Mouse (Mus musculus): ENCODE results near the gene Atxn2. TPM values are rescaled to one million over a fixed set of nuclear protein-coding genes. Genes with fewer than 3 reads are reported as not detected.

Atxn2 gene
- total and polyA plus RNA-seq, 2 experiments = 58.5 to 92.8 TPM

DNA sequence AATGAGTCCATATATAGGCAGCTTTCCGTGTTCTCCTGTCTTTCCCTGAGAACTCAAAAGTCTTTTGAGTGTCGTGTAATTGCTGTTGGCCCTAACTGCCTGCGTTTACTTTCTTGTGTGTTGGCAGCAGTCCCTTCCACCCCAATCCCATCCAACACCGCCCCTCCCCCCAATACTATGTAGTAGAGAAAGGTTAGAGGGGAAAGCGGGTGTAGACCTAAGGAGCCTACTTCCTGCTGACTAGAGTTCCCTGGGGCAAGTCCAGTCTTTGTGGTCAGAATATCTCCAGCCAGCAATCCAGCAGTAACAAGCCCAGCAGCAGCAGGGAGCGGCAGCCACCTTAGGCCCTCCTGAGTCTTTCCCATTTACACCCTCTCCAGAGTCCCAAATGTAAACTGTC lies 42.7 kb upstream of the Atxn2 start:
- 27% methylated on average over 6 of the region's 6 CpGs for WGBS
- Histone ChIP-seq H3K9ac (ENCODE audit: low read depth, low read length) (no peak overlapping the region), H3K79me2 (ENCODE audit: control insufficient read depth, insufficient read depth, low read length) (peaks cover 14% of the 10 kb centered on the region; the same call in 1 of the 2 replicates), H3K36me3 (ENCODE audit: control insufficient read depth, insufficient read depth, low read length) (peaks cover 59% of the 10 kb centered on the region), H3K27ac (replicated peaks; ENCODE audit: insufficient read depth, low read depth, low read length) (peak overlapping the region; percentile 7), H3K4me1 (ENCODE audit: control insufficient read depth, insufficient read depth, low read length) (peaks cover 24% of the 10 kb centered on the region), H3K27me3 (ENCODE audit: control insufficient read depth, insufficient read depth, low read length) (no peaks in the 10 kb centered on the region), H3K4me3 (ENCODE audit: insufficient read depth, low read depth, low read length) (no peak overlapping the region)
- TF ChIP-seq POLR2A (IDR thresholded peaks at IDR 0.05; ENCODE audit: extremely low read depth, insufficient read depth, low read length) (no peak), CTCF (IDR thresholded peaks at IDR 0.05; ENCODE audit: low read depth, low read length) (no peak)
- DNase-seq (ENCODE audit: extremely low read depth, low read depth, low spot score) = peak; percentile 57

DNA sequence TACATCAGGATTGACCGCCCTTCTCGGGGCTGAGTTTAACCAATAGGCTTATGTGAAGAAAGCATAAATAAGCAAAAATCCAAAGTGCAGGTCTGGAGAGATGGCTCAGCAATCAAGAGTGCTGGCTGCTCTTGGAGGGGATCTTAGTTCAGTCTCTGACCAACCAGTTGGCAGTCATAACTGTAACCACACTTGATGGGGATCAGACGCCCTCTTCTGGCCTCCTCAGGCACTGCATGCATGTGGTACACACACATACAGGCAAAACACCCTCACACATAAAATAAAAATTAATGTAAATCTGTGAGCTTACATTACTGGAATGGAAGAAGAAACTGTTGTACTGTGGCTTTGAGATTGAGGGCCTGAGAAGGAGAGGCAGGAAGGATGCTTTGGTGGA lies 40.7 kb upstream of the Atxn2 start:
- DNase-seq (ENCODE audit: extremely low read depth, low read depth, low spot score) = peak; percentile 70
- Histone ChIP-seq H3K79me2 (ENCODE audit: control insufficient read depth, insufficient read depth, low read length) (peaks cover 14% of the 10 kb centered on the region; the same call in 1 of the 2 replicates), H3K27me3 (ENCODE audit: control insufficient read depth, insufficient read depth, low read length) (no peaks in the 10 kb centered on the region), H3K36me3 (ENCODE audit: control insufficient read depth, insufficient read depth, low read length) (peaks cover 69% of the 10 kb centered on the region), H3K4me3 (ENCODE audit: insufficient read depth, low read depth, low read length) (no peak overlapping the region), H3K27ac (replicated peaks; ENCODE audit: insufficient read depth, low read depth, low read length) (no peak overlapping the region), H3K4me1 (ENCODE audit: control insufficient read depth, insufficient read depth, low read length) (peaks cover 20% of the 10 kb centered on the region), H3K9ac (ENCODE audit: low read depth, low read length) (no peak overlapping the region)
- 91% methylated on average over 3 of the region's 3 CpGs for WGBS
- TF ChIP-seq CTCF (IDR thresholded peaks at IDR 0.05; ENCODE audit: low read depth, low read length) (peak; percentile 70), POLR2A (IDR thresholded peaks at IDR 0.05; ENCODE audit: extremely low read depth, insufficient read depth, low read length) (no peak)

DNA sequence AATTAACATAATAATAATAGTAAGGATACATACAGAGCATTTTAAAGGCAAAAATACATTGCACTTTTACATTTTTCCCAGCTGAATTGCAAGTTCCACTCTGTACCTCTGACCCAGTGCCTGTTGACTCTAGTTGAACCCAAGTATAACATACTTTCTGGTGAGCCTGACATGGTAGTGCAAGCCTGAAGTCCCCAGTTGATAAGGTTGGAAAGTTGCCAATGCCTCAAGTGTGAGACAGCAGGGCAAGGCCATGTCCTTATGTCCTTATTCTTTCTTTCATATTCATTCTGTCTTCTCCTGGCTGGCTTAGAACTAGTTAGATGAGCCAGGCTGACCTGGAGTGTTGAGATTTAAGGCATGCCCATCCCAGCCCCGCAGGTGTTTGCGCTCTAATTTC lies 28.9 kb upstream of the Atxn2 start:
- peaks cover 83% of the 10 kb centered on the region for H3K36me3 ChIP-seq (ENCODE audit: control insufficient read depth, insufficient read depth, low read length)
- H3K27ac ChIP-seq (replicated peaks; ENCODE audit: insufficient read depth, low read depth, low read length) = no peak overlapping the region
- no peak for TF ChIP-seq CTCF (IDR thresholded peaks at IDR 0.05; ENCODE audit: low read depth, low read length)
- no peak for TF ChIP-seq POLR2A (IDR thresholded peaks at IDR 0.05; ENCODE audit: extremely low read depth, insufficient read depth, low read length)
- H3K27me3 ChIP-seq (ENCODE audit: control insufficient read depth, insufficient read depth, low read length) = no peaks in the 10 kb centered on the region
- H3K79me2 ChIP-seq (ENCODE audit: control insufficient read depth, insufficient read depth, low read length) = peaks cover 3% of the 10 kb centered on the region; the same call in 1 of the 2 replicates
- H3K9ac ChIP-seq (ENCODE audit: low read depth, low read length) = no peak overlapping the region
- no peak for DNase-seq (ENCODE audit: extremely low read depth, low read depth, low spot score)
- H3K4me1 ChIP-seq (ENCODE audit: control insufficient read depth, insufficient read depth, low read length) = peaks cover 25% of the 10 kb centered on the region
- H3K4me3 ChIP-seq (ENCODE audit: insufficient read depth, low read depth, low read length) = no peak overlapping the region
- 97% methylated on average over 2 of the region's 2 CpGs for WGBS

DNA sequence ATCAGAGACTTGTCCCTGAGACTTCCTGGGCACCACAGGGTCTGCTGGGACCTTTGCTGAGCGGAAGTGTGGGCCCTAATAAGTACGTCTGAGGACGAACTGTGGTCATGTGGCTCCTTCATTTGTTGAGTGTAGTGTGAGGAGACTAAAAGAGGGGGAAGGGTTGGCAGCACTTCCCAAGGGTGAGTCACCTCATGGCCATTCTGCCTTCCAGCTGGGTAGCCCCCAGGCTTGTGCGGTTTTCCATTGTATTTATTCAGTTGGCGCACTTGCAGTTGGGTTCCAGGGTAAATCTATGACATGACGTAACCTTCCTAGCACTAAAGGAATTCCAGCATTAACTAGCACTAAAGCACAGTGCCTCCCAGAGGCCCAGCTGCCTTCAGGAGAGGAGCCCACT lies 25.6 kb upstream of the Atxn2 start:
- Histone ChIP-seq H3K27ac (replicated peaks; ENCODE audit: insufficient read depth, low read depth, low read length) (peak overlapping the region; percentile 82), H3K4me1 (ENCODE audit: control insufficient read depth, insufficient read depth, low read length) (peaks cover 48% of the 10 kb centered on the region), H3K27me3 (ENCODE audit: control insufficient read depth, insufficient read depth, low read length) (no peaks in the 10 kb centered on the region), H3K9ac (ENCODE audit: low read depth, low read length) (peak overlapping the region; percentile 62), H3K79me2 (ENCODE audit: control insufficient read depth, insufficient read depth, low read length) (no peaks in the 10 kb centered on the region; the same call in 1 of the 2 replicates), H3K4me3 (ENCODE audit: insufficient read depth, low read depth, low read length) (no peak overlapping the region), H3K36me3 (ENCODE audit: control insufficient read depth, insufficient read depth, low read length) (peaks cover 55% of the 10 kb centered on the region)
- peak; percentile 67 for DNase-seq (ENCODE audit: extremely low read depth, low read depth, low spot score)
- WGBS = 40% methylated on average over 6 of the region's 6 CpGs
- TF ChIP-seq POLR2A (IDR thresholded peaks at IDR 0.05; ENCODE audit: extremely low read depth, insufficient read depth, low read length) (no peak), CTCF (IDR thresholded peaks at IDR 0.05; ENCODE audit: low read depth, low read length) (no peak)

DNA sequence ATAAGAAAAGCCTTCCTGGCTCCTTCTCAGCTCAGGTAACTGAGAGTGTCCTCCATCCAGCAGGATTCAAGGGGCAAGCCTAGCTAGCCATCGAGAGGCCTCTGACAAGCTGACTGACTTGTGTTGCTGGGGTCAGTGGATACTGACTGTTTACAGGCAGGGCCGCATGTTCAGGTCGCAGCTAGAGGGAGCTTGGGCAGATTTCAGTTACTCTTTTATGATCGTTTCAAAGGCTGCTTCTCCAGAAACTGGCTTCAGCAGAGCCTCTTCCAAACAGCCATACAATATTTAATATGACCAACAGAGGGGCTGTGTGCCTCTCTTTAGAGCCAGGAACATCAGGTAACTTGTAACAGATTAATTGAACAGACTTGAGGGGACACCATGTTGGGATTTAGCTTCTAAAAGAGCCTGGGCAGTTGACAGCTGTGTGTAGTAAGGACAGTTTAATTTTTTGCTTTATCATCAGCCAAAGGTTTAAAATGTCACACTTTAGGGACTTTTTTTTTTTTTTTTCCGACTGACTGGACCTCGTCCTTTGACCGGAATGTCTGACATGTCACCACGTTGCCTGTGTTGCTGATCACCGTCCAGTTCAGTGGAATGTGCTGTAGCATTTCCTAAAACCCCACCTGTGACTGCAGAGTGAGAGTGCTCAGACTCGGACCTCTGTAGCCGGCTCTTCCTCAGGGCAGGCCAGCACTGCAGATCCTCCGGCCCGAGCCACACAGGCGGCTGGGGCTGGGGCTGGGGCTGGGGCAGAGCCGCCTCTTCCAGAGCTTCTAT lies 24.8 kb upstream of the Atxn2 start:
- H3K79me2 ChIP-seq (ENCODE audit: control insufficient read depth, insufficient read depth, low read length) = no peaks in the 10 kb centered on the region; the same call in 1 of the 2 replicates
- peak; percentile 95 for DNase-seq (ENCODE audit: extremely low read depth, low read depth, low spot score)
- peaks cover 47% of the 10 kb centered on the region for H3K36me3 ChIP-seq (ENCODE audit: control insufficient read depth, insufficient read depth, low read length)
- TF ChIP-seq CTCF (IDR thresholded peaks at IDR 0.05; ENCODE audit: low read depth, low read length) (peak; percentile 43), POLR2A (IDR thresholded peaks at IDR 0.05; ENCODE audit: extremely low read depth, insufficient read depth, low read length) (no peak)
- peaks cover 48% of the 10 kb centered on the region for H3K4me1 ChIP-seq (ENCODE audit: control insufficient read depth, insufficient read depth, low read length)
- no peaks in the 10 kb centered on the region for H3K27me3 ChIP-seq (ENCODE audit: control insufficient read depth, insufficient read depth, low read length)
- H3K4me3 ChIP-seq (ENCODE audit: insufficient read depth, low read depth, low read length) = no peak overlapping the region
- peak overlapping the region; percentile 90 for H3K27ac ChIP-seq (replicated peaks; ENCODE audit: insufficient read depth, low read depth, low read length)
- peak overlapping the region; percentile 62 for H3K9ac ChIP-seq (ENCODE audit: low read depth, low read length)
- 8% methylated on average over 15 of the region's 15 CpGs for WGBS
